Mouse (Mus musculus) bone marrow macrophage, adult 2 months (primary cell): ENCODE results near the gene Ptpra. TPM values are rescaled to one million over a fixed set of nuclear protein-coding genes. Genes with fewer than 3 reads are reported as not detected.
A peak's percentile ranks its signal among the peaks of the same experiment; 100 is the strongest.

ENCODE experiments used
- H3K27ac ChIP-seq: 2 replicates; pipeline ENCODE4 v1.5.1; 2012; ENCODE audit warnings: low read depth, low read length; ENCODE audit not compliant: insufficient read depth
- H3K4me1 ChIP-seq: 2 replicates; pipeline ENCODE4 v1.6.1; 2012; ENCODE audit warnings: low read length; ENCODE audit not compliant: control insufficient read depth, insufficient read depth
- H3K4me3 ChIP-seq: 2 replicates; pipeline ENCODE4 v1.5.1; 2012; ENCODE audit warnings: mild to moderate bottlenecking, low read length, moderate library complexity; ENCODE audit not compliant: insufficient read depth
- CTCF ChIP-seq: IDR thresholded peaks from 2 replicates; pipeline ENCODE4 v1.5.1; 2012; ENCODE audit warnings: low read depth, mild to moderate bottlenecking, low read length, moderate library complexity
- POLR2A ChIP-seq: IDR thresholded peaks from 2 replicates; pipeline ENCODE4 v1.6.1; 2012; ENCODE audit warnings: mild to moderate bottlenecking, low read depth, low read length, borderline replicate concordance
- polyA plus RNA-seq: library from polyadenylated mRNA; stranded (reverse); fragments of >200 nt; gene quantifications from 2 replicates; pipeline ENCODE4 v1.2.4, GENCODE M21; 2012; ENCODE audit not compliant: missing spikeins, insufficient read depth, insufficient read length

The Ptpra gene
- polyA plus RNA-seq, 1 experiment = 229 TPM

DNA sequence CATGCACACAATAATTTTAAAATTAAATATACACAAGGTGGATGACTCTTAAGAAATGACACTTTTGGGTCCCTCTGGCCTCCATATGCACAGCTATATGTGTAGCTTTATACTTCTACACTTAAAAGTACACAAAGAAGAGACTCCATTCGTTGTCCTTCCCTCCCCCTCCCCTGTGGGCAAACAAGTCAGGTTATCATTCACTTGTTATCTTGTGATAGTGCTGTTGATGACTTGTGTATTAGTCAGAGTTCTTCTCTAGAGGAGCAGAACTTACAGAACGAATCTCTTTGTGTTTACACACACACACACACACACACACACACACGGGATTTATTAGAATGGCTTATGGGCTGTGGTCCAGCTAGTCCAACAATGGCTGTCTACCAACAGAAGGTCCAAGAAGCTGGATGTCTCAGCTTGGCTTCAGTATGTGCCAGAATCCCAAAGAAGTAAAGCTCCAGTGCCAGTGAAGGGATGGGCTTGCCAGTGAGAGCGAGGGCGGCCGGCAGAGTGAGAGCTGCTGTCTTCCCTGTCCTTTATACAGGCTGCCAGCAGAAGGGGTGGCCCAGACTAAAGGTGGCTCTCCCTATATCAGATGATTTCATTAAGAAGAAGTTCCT lies 4.8 kb downstream of the Ptpra start:
- TF ChIP-seq POLR2A = no peak
- TF ChIP-seq CTCF = no peak
- peaks cover 30% of the 10 kb centered on the region for H3K4me1 ChIP-seq
- H3K4me3 ChIP-seq = no peak overlapping the region
- no peak overlapping the region for H3K27ac ChIP-seq

DNA sequence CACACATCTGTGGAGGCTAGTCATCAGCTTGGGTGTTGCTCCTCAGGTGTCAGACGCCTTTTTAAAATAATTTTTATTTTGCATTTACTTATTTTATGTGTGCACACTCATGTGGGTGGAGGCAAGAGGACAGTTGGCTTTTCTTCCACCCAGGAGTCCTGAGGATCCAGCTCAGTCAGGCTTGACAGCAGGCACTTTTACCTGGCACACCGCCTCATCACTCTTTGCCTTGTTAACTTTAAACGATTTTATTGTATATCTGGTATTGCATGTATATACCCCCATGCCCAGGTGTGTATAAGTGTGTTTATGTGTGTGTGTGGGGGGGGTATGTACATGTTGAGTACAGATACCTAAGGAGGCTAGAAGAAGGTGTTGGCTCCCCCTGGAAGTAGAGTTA lies 7.8 kb downstream of the Ptpra start:
- no peak overlapping the region for H3K4me3 ChIP-seq
- no peak overlapping the region for H3K27ac ChIP-seq
- TF ChIP-seq CTCF (no peak), POLR2A (no peak)
- H3K4me1 ChIP-seq = peaks cover 35% of the 10 kb centered on the region

DNA sequence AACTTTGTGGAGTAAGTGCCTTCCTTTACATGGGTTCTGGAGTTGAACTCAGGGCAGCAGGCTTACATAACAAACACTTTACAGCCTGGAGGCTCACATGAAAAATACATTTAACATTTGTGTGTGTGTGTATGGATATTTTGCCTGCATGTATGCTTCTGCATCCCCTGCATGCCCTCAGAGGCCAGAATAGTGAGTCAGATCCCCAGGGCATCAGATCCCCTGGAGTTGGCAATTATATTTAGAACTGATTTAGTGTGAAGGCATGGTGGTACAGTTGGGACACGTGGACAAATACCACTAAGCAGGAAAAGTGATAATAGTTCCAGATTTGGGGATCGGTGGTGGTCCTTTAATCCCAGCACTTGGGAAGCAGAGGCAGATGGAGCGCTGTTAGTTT lies 9.5 kb downstream of the Ptpra start:
- TF ChIP-seq CTCF (no peak), POLR2A (no peak)
- Histone ChIP-seq H3K27ac (no peak overlapping the region), H3K4me3 (no peak overlapping the region), H3K4me1 (peaks cover 28% of the 10 kb centered on the region)

DNA sequence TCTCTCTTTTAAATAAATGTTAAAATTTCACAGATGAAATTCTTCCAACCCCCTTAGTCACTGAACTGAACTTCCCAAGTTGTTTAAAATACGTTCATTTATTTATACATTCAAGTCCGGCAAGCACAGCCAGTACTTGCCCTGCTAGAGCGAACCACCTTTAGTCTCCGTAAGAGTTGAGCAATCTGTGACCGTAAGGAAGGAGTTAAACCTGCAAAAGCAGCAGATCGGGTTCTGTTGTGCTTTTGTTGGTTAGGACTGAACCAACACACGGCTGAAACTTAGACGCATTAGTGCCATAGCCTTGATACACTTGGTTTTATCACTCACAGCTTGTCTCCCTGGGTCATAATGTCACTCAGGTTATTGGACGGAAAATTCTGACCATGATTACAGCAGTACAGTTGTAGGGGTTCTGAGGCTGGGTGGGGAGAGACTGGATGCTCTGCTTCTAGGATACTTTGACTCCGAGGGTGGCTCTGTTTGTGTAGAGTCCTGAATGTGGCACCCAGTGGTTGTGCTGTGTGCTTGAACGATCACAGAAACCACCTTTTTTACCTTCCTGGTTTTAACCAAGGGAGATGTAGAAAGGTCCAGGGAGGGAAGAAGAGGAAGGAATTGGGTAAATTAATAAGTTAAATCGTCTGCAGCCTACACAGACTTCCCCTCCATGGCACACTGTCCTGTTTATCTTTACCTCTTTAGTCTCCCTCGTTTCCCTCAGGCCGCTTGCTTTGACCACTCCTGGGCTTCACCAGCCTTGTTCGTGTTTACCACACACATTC lies 11.4 kb downstream of the Ptpra start:
- Histone ChIP-seq H3K4me3 (no peak overlapping the region), H3K4me1 (peaks cover 27% of the 10 kb centered on the region), H3K27ac (no peak overlapping the region)
- TF ChIP-seq POLR2A (no peak), CTCF (no peak)

DNA sequence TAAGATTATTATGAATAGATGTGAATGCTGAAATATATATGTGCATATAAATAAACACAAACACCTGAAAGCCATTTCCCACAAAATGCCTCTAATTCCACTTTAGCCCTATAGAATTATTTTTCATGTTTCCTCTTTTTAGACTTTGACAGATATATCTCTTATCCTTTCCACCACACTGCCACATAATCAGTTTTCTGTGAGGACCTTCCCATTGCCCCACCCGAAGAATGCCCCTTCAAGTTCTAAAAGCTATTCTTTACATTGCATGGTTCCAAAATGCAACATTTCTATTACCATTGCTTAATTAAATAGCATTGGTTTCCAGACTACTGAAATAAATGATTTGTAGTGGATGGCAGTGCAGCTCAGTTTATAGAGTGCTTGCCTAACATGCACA lies 16.4 kb downstream of the Ptpra start:
- TF ChIP-seq CTCF (no peak), POLR2A (no peak)
- H3K4me1 ChIP-seq = peaks cover 34% of the 10 kb centered on the region

DNA sequence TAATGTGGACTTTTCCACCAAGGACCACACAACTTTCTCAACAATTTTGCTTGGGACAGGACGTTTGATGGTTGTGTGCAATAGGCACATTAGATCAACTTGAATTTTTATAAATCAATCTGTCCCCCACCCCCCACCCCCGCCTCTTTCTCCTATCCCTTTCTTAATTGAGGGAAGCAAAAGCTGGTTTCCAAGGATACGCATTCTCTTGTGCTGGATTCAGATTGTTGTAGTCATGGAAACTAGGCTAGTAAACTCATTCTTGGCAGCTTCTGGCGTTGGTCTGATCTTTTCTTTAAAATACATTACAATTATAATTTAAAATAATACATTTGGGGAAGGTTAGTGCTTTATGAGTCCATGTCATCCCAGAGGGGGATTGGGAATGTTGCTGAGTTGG lies 19.3 kb downstream of the Ptpra start:
- Histone ChIP-seq H3K4me1 (peaks cover 41% of the 10 kb centered on the region), H3K27ac (no peak overlapping the region), H3K4me3 (no peak overlapping the region)
- TF ChIP-seq CTCF (no peak), POLR2A (no peak)

More for the DNA sequence above, 16.4 kb downstream of the Ptpra start:
- Histone ChIP-seq H3K4me3 (no peak overlapping the region), H3K27ac (no peak overlapping the region)

DNA sequence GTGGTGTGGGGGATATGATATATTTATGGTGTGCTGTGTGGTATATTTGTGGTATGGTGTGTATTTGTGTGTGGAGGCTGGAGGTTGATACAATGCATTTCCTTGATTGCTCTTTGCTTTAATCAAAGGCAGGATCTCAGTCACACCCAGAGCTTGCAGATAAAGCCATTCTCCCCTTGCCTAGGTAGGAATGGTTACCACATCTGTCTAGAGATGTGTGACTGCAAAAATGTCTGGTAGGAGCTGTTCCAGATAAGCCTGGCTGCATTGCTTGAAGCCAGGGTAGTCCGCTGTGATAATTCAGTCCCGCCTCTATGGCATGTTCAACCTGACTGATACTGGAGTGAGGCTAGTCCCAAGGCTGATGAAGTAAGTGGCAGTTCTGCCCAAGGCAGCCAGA lies 19.9 kb downstream of the Ptpra start:
- H3K4me1 ChIP-seq = peaks cover 39% of the 10 kb centered on the region

DNA sequence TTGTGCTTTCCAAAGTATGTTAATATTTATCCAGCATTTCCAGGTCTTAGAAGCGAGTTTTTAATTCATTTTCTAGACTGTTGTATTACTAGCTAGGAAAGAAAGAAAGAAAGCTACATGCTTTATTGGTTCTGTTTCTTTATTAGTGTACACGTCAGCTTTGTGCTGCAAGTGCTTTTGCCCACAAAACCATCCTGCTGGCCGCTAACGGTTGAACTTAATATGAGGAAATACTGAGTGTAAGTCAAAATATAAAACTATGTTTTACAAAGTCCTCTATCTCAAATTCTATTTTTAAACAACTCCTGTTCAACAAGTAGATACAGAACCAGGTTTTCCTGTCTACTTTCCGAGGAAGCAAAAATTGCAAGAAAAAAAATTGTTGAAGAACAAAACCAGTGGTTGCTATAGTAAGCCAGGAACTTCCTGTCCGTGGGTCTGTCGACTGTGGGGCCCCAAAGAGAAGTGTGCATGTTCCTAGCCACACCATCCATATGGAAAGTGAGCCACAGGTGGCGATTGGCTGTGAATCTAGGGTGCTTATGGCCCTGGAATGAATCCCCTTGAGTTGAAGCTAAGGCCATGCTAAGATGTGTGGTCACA lies 22.9 kb downstream of the Ptpra start:
- Histone ChIP-seq H3K4me3 (peak overlapping the region; percentile 49), H3K4me1 (peaks cover 49% of the 10 kb centered on the region), H3K27ac (peak overlapping the region; percentile 89)
- no peak for TF ChIP-seq CTCF

More for the DNA sequence above, 19.9 kb downstream of the Ptpra start:
- H3K27ac ChIP-seq = no peak overlapping the region
- TF ChIP-seq POLR2A (no peak), CTCF (no peak)
- H3K4me3 ChIP-seq = no peak overlapping the region

DNA sequence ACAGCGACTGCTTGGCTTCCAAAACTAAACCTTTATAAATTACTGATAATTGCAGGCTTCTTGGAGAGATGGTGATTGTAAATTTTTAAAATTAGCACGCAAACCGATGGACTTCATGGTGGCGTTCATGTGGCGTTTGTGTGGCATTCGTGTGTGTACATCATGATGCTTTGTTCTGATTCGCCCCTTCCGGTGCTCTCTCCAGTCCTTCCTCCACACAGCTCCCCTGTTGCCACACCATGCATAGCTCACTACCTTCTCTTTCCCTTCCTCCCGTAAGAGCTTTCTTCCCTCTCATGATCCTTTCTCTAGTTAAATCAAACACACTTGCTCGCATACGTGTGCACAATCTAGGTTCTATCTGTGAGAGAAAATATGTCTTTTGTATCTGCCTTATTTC lies 25.7 kb downstream of the Ptpra start:
- TF ChIP-seq CTCF (no peak), POLR2A (no peak)
- H3K4me3 ChIP-seq = no peak overlapping the region
- H3K27ac ChIP-seq = no peak overlapping the region
- H3K4me1 ChIP-seq = peaks cover 50% of the 10 kb centered on the region

DNA sequence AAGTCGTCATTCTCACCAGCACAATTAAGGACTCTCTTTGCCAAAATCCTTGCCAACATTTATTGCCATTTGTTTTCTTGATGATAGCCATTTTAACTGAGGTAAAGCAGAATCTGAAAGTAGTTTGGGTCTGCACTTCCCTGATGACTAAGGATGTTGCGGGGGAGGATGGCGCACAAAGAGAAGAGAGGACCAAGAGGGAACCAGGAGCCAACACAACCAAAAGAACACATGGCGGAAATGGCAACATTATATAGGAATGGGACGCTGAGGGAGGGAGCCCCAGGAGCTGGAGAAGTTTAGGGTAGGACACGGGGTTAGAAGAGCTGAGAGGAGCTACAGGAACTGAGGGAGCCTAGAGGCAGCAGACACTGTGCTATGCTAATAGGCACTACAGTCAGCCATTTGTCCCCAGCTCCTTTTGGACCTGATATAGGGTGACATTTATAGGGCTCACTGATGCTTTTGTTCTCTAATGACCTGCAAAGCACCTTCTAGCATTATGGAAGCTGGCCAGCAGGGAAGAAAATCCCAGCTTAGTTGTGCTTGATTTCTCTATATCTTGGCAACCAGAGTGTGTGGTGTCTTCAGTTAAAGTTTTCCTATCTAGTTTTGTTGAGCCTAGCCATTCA lies 26.7 kb downstream of the Ptpra start:
- peak overlapping the region; percentile 12 for H3K27ac ChIP-seq
- H3K4me3 ChIP-seq = no peak overlapping the region
- no peak for TF ChIP-seq POLR2A
- no peak for TF ChIP-seq CTCF
- H3K4me1 ChIP-seq = peaks cover 49% of the 10 kb centered on the region

DNA sequence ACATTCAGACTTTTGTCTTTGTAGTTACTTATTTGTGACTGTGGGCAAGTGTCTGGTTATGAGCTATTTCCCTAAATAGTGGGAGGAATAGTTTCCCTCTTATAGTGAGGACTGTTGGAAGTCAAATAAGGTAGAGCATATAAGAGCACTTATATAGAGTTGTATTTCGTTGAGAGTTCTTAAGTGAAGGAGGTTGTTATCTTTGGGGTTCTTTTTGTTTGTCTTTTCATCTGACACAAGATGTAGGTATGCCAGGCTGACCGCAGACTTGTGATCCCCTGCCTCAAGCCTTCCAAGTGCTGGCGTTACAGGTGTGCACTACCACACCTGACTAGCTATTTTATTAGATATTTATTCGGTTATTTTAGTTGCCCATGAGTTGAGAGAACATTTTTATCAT lies 32.1 kb downstream of the Ptpra start:
- H3K4me3 ChIP-seq = no peak overlapping the region
- peaks cover 43% of the 10 kb centered on the region for H3K4me1 ChIP-seq
- no peak for TF ChIP-seq CTCF
- TF ChIP-seq POLR2A = no peak
- no peak overlapping the region for H3K27ac ChIP-seq
